Mouse (Mus musculus): ENCODE measurements around the gene Adarb1.

DNA sequence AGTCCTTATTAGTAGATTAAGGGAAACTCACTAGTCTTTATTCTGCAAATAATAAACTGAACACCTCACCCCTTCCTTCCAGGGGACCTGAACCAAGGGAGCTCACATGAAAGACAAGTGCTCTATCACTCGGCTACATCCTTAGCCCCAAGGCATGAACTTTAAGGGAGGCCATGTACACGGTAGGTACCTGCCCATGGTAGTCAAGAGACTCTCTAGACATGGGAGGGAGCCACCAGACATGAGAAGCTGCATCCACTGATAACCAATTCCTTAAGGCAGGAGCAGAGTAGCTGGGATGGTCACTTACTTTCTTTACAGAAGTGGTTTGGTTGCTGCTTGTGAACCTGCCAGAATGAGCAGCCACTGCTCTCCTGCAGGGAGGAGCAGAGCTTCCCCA lies 118.9 kb downstream of the Adarb1 start:
- TF ChIP-seq HCFC1 (IDR thresholded peaks at IDR 0.05; ENCODE audit: borderline replicate concordance, insufficient read depth, low read length): no peak
- TF ChIP-seq ZNF384 (IDR thresholded peaks at IDR 0.05; ENCODE audit: low read depth, low read length): no peak
- TF ChIP-seq CHD2 (IDR thresholded peaks at IDR 0.05; ENCODE audit: low read depth, low read length): no peak
- no peak for TF ChIP-seq ZC3H11A (IDR thresholded peaks at IDR 0.05; ENCODE audit: borderline replicate concordance, low read depth, low read length)
- TF ChIP-seq MAFK (IDR thresholded peaks at IDR 0.05; ENCODE audit: insufficient read depth, low read depth, low read length): no peak

Data from ES-E14 (cell line).